Mouse (Mus musculus) frontal cortex, postnatal 10 days (tissue): Measurements from ENCODE around the gene Klk1b8.
"Not testable (repeated sequence)": the region's sequence is repeated elsewhere in the genome, so short reads cannot be mapped to it uniquely, and the experiment has no call there.

Experiments
- DNase-seq, 2 experiments: peaks; one replicate each; pipeline ENCODE4 v3.0.0; 2022; ENCODE audit warnings: low spot score in 2 of 2, mixed read lengths in 1 of 2

Klk1b8 gene

DNA sequence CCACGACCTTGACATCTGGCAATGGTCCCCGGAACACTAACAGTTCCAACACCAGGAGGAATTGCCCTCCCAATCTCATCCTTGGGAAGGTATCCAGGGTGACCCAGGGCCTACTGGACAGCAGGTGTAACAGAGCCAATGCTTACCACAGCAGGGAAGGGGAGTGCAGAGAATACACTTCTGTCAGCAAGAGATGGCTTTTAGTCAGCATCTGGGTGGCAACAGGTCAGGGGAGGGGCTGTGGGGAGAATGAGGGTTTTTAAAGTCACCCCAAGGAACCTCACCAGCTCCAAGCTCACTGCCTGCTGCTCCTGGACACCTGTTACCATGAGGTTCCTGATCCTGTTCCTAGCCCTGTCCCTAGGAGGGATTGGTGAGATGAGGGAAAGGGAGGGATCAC lies at the start of gene Klk1b8:
Gene Klk1b8 (plus strand): TSS at position 301 of the 400 bp plus-strand sequence.
- no peak for DNase-seq

DNA sequence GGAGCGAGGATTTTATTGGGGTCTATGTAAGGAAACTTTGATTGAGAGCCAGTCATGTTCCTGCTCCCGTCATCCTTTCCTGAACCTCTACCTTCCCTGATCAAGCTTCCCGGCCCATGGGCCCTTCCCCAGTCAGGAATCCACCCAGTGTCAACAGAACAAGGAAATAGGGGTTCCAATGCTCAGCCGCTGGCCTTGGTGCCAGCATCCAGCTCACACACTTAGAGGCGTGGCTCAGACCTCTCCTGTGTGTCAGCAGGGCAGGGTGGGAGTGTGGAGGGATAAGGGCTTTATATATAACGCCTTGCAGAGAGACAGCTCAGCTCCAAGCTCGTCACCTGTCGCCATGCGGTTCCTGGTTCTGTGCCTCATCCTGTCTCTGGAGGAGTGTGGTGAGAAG lies 35.6 kb upstream of the Klk1b8 start:
- DNase-seq = no peak

- DNase-seq = no peak
Measured at GRCm38 (mm10) chr7:43918426-43918825, 32.0 kb upstream of the Klk1b8 start.

DNA sequence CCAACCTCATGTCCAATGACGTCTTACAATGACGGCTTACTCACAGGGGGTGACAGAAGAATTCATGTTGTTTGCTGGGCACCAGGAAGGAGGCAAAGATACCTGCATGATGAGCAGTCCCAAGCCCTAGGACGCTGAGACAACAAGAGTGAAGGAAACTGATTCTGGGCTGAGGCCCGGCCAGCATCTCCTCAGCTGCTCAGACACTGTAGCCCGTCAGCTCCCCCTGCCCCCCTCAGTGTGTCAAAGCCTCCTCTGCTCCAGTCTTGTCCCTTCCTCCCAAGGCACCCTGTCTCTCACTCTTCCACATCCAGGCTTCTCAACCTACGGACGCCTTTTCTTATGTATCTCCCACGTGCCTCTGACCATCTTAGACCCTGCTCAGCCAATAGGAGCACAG lies 31.6 kb upstream of the Klk1b8 start:
- DNase-seq = no peak

DNA sequence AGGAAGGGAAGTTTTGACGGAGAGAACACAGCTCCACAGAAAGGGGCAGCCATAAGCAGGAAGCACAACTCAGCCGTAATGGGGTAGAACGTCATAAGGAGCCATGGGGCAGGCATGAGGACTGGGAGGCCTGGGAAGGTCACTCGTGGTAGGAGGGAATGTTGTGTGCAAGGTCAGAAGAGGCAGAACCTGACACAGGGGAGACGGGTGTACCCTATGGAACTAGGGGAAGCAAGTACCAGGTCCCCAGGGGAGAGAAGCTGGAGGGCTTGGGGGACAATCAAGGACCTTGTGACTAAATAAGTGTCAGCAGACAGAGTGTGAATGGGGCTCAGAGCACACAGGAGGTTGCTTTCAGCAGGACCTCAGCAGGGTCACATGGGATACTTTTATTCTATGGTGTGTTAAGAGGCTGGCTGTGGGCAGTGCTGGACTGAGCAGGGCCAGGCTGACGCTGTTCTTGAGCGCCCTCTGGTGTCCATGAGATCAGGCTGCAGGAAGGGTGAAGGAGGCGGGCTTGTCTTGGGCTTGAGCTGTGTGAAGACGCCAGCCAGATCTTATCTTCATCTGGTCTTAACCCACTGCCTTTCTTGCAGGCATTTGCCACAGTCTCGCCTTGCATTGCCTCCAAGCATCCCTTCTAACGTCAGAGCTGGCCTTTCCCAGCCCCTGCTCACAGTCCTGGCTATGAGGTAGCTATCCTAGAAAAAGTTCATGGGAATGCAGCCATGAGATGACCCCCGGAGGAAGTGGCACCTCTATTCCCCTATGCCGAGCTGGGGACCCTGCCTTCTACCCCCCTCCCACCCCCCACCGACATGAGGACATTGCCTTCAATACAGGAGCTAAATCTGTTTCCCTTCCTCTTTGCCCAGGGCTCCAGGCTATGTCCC lies 30.7 kb upstream of the Klk1b8 start:
- DNase-seq = peak; percentile 20 to 64

DNA sequence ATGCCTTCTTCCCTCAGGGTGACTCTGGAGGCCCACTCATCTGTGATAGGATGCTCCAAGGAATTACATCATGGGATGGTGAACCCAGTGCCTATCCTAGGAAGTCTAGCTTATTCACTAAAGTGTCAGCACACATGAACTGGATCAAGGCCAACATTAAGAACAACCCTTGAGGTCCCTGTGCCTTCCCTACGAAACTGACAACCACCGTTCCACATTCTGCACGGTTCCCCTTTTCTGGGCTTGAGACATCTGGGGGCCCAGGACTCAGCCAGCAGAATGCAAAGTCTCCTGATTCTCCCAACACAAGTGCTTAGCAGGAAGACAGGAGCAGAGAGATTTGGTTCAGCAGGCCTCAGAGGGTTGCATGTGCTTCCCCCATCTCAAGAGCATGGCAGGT lies 29.9 kb upstream of the Klk1b8 start:
- no peak for DNase-seq

GRCm38 (mm10) chr7:43921087-43921486 lies 29.4 kb upstream of the Klk1b8 start:
- no peak for DNase-seq

GRCm38 (mm10) chr7:43921941-43922340 lies 28.5 kb upstream of the Klk1b8 start:
- DNase-seq = no peak

DNA sequence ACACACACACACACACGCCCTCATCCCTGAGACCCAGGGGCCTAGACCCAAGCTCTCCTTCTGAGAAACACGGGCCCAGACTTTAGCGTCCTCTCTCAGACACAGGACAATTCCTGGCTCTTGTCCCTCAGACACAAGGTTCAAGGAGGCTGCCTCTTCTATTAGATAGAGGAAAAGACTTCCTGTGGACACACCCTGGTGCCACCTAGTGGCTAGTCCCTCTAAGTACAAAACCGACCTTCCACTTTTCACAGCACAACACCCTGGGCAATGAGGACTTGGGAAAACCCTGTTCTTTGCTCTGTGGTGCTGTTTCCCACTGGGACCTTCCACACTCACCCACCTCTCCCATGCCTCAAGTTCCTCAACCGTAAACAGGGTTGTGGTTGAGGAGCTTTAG lies 24.5 kb upstream of the Klk1b8 start:
- DNase-seq = no peak

DNA sequence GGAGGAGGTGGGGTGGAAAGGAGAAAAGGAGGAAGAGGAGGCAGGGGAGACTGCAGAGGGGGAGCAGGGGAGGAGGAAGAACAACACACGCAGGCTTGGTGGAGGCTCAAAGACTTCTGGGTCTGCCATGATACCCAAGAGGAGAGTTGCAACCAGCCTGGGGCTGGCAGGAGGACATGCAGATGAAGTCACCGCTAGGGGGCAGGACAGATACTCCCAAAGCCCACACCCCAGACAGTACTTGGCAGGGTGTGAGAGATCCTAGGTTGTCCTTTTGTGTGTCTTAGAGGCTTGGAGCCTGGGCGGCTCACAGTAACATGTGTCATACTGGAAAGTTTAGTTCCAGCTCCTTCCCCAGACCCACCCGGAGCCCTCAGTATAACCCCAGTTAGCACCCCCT lies 21.9 kb upstream of the Klk1b8 start:
- DNase-seq = no peak

DNA sequence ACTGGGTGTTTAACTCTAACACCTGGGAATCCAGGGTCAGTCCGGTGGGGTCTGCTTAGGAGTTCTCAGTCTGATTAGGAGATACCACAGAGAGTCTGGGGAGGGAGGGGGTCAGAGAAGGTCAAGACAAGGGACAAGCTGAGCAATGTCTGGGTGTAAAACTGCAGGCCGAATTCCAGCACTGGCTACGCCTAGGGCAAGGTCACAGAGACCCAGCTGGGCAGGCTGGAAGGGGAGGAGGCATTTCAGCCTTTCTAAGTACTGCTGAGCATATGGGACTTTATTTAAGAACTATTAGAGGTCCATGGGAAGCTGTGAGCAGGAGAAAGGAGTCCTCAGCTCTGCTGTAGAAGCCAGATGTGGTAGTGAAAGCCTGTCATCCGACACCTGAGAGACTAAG lies 18.1 kb upstream of the Klk1b8 start:
- DNase-seq = no peak

- no peak for DNase-seq
Measured at GRCm38 (mm10) chr7:43933440-43933839, 17.0 kb upstream of the Klk1b8 start, which contains the start of gene Klk15. Klk15 (plus strand) TSS chr7:43933740.

DNA sequence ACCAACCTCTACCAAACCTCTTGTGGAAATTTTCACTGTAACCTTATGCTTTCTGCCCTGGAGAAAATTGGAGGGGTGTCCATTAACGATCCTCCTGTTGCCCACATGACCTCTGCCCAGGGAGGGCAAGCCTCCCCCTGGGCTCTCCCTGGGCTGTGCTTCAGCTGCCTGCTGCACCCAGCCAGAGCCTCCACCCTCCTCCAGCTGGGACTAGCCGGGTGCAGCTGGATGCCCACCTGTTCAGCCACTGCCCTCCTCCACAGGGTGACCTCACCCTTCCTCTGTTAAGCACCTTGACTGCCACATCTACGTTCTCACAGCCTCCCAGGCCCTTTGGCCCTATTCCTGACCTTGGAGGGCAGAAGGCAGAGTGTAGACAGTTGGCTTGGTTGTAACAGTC lies 15.7 kb upstream of the Klk1b8 start:
- DNase-seq = no peak

DNA sequence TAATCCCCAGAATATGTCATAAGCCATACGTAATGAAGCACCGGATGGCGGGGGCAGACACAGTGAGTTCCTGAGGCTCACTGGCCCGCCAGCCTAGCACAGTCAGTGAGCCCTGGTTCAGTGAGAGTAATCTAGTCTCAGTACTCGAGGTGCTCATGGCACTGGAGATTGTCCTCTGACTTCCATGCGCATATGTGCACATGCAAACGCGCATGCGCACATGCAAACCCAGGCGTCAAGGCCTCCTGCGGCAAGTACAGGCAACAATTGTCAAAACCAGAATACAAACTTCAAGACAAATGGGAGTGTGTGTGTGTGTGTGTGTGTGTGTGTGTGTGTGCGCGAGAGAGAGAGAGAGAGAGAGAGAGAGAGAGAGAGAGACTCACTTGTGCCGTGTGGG lies 13.9 kb upstream of the Klk1b8 start:
- no peak for DNase-seq

DNA sequence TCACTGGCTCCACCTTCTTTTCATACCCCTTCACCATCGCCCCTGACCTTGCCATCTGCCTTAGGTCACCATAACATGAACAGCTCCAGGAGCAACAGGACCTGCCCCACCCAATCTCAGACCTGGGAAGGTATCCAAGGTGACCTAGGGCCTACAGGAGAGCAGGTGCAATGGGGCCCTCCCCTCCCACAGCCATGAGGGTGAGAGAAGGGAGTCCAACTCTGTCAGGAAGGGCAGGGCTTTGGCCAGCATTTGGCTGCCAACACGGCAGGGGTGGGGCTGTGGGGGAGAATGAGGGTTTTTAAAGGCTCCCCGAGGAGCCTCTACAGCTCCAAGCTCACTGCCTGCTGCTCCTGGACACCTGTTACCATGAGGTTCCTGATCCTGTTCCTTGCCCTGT lies 8.2 kb upstream of the Klk1b8 start:
- not testable (repeated sequence) for DNase-seq

GRCm38 (mm10) chr7:43944727-43945264 lies 5.7 kb upstream of the Klk1b8 start:
- DNase-seq = no peak

DNA sequence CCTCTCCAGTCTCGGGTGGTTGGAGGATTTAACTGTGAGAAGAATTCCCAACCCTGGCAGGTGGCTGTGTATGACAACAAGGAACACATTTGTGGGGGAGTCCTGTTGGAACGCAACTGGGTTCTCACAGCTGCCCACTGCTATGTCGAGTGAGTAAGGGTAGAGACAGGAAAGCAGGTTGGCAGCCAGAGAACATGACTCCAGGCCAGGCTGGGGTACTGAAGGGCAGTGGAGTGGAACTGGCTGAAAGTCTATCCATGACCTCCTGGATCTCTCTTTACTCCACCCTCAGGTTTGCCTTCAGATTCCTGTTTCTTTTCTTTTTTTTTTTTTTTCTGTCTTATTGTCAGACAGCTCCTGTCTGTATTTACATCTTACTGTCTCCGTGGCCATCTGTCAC lies 2.2 kb downstream of the Klk1b8 start:
- DNase-seq = no peak

GRCm38 (mm10) chr7:43966451-43966850 lies 16.0 kb downstream of the Klk1b8 start, which contains the start of gene Klk1b1:
Klk1b1 (plus strand) TSS chr7:43966751.
- DNase-seq = no peak

- DNase-seq = no peak
Measured at GRCm38 (mm10) chr7:43967058-43967457, 16.6 kb downstream of the Klk1b8 start.

- no peak for DNase-seq
Measured at GRCm38 (mm10) chr7:43967612-43968011, 17.1 kb downstream of the Klk1b8 start.

GRCm38 (mm10) chr7:43975761-43976160 lies 25.3 kb downstream of the Klk1b8 start, which contains the start of gene Klk1b9:
Klk1b9 (plus strand) TSS chr7:43976061.
- not testable (repeated sequence) for DNase-seq

DNA sequence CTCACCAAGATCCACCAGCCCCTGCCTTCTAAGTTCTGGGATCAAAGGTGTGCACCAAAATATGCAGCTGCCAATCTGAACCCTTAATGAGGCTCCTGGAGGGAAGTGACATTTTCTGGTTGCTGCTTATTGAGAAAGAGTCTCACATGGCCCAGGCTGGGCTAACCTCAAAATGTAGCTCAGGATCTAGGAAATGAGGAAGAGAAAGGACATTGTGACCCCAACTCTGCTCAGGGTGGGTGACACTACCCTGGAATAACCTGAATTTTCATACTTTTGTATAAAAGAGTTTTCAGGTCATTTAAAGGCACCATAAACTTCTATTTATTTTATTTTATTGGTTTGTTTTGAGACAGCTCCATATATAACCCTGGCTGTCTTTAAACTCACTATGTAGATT lies 35.2 kb downstream of the Klk1b8 start:
- no peak for DNase-seq

GRCm38 (mm10) chr7:43994821-43995220 lies 44.4 kb downstream of the Klk1b8 start:
- not testable (repeated sequence) for DNase-seq
